Mouse (Mus musculus) midbrain, embryonic 13.5 days (tissue): Measurements from ENCODE around the gene Sp100. TPM values are rescaled to one million over a fixed set of nuclear protein-coding genes. Genes with fewer than 3 reads are reported as not detected.
A peak's percentile ranks its signal among the peaks of the same experiment; 100 is the strongest.

ENCODE experiments used
- ATAC-seq: fragments of 200-750 bp; cut with Nextera tagmentation; 2 replicates; pipeline ENCODE4 v1.8.0; 2017; ENCODE audit warnings: mild to moderate bottlenecking, moderate TSS enrichment, moderate library complexity
- H3K27ac ChIP-seq: fragments of 300-500 bp; sonication (generic); 2 replicates; pipeline ENCODE4 v1.5.1; 2015; ENCODE audit warnings: inconsistent platforms, mild to moderate bottlenecking, moderate library complexity
- H3K27me3 ChIP-seq: fragments of 300-500 bp; sonication (generic); 2 replicates; pipeline ENCODE4 v1.6.1; 2015; ENCODE audit warnings: mild to moderate bottlenecking, inconsistent platforms
- H3K36me3 ChIP-seq: fragments of 300-500 bp; sonication (generic); 2 replicates; pipeline ENCODE4 v1.6.1; 2015; ENCODE audit warnings: mild to moderate bottlenecking, inconsistent platforms
- H3K4me1 ChIP-seq: fragments of 300-500 bp; sonication (generic); replicated peaks from 2 replicates; pipeline ENCODE4 v1.6.1; 2015; ENCODE audit warnings: inconsistent platforms
- H3K4me2 ChIP-seq: fragments of 300-500 bp; sonication (generic); replicated peaks from 2 replicates; pipeline ENCODE4 v1.6.1; 2015; ENCODE audit warnings: moderate library complexity, mild to moderate bottlenecking, inconsistent platforms
- H3K4me3 ChIP-seq: fragments of 300-500 bp; sonication (generic); replicated peaks from 2 replicates; pipeline ENCODE4 v1.5.1; 2015; ENCODE audit warnings: mild to moderate bottlenecking, inconsistent platforms
- H3K9ac ChIP-seq: fragments of 300-500 bp; sonication (generic); replicated peaks from 2 replicates; pipeline ENCODE4 v1.6.1; 2015; ENCODE audit warnings: mild to moderate bottlenecking, inconsistent platforms
- H3K9me3 ChIP-seq: fragments of 300-500 bp; sonication (generic); 2 replicates; pipeline ENCODE4 v1.6.1; 2016; ENCODE audit warnings: mild to moderate bottlenecking, inconsistent platforms
- WGBS: fragments of 180-500 bp; shearing (Covaris S2); methylation state at CpG from one replicate; pipeline ENCODE4 v1.1.7; 2015; 5-methylcytosine and 5-hydroxymethylcytosine counted together
- polyA plus RNA-seq: library from polyadenylated mRNA; unstranded; fragments of >200 nt; fragmentation: Nextera tagmentation; extraction: Ambion mirVana; gene quantifications from 2 replicates; pipeline ENCODE4 v1.2.1, GENCODE M21; 2015

The Sp100 gene
- polyA plus RNA-seq, 1 experiment from 2014 or later = 0.59 TPM

GRCm38 (mm10) chr1:85703245-85704186 is 53.7 kb downstream of the Sp100 start:
- H3K9me3 ChIP-seq = no peaks in the 10 kb centered on the region
- H3K36me3 ChIP-seq = no peaks in the 10 kb centered on the region
- H3K27me3 ChIP-seq = no peaks in the 10 kb centered on the region
- WGBS = 32% methylated on average over 22 of the region's 22 CpGs
- peak overlapping the region; percentile 58 for H3K4me2 ChIP-seq
- no peaks in the 10 kb centered on the region for H3K4me1 ChIP-seq
- peak overlapping the region; percentile 39 for H3K4me3 ChIP-seq
- peak; percentile 99 for ATAC-seq
- H3K9ac ChIP-seq = 0 out of 2 replicates have a peak overlapping the region, but pooled peaks have one; percentile 28
- H3K27ac ChIP-seq = 0 out of 2 replicates have a peak overlapping the region, but pooled peaks have one; percentile 14

GRCm38 (mm10) chr1:85705552-85705951 is 55.8 kb downstream of the Sp100 start:
- WGBS = 100% methylated on average over 1 of the region's 1 CpGs
- H3K27ac ChIP-seq = no peak overlapping the region
- H3K4me1 ChIP-seq = no peaks in the 10 kb centered on the region
- ATAC-seq = no peak
- H3K9ac ChIP-seq = no peak overlapping the region
- H3K36me3 ChIP-seq = no peaks in the 10 kb centered on the region
- H3K9me3 ChIP-seq = no peaks in the 10 kb centered on the region
- H3K4me2 ChIP-seq = no peak overlapping the region
- no peaks in the 10 kb centered on the region for H3K27me3 ChIP-seq
- H3K4me3 ChIP-seq = no peak overlapping the region

- WGBS = 86% methylated on average over 2 of the region's 2 CpGs
These were observed 57.0 kb downstream of the Sp100 start for GRCm38 (mm10) chr1:85706754-85707153.

GRCm38 (mm10) chr1:85714501-85714900 is 64.7 kb downstream of the Sp100 start:
- no peak overlapping the region for H3K9ac ChIP-seq
- no peaks in the 10 kb centered on the region for H3K27me3 ChIP-seq
- H3K4me3 ChIP-seq = no peak overlapping the region
- H3K4me1 ChIP-seq = 0 out of 2 replicates have a peak, but pooled peaks cover 3% of the 10 kb centered on the region
- no peaks in the 10 kb centered on the region for H3K9me3 ChIP-seq
- H3K4me2 ChIP-seq = no peak overlapping the region
- no peak for ATAC-seq
- no peaks in the 10 kb centered on the region for H3K36me3 ChIP-seq
- no peak overlapping the region for H3K27ac ChIP-seq

More at GRCm38 (mm10) chr1:85706754-85707153, 57.0 kb downstream of the Sp100 start:
- H3K9ac ChIP-seq = no peak overlapping the region
- no peaks in the 10 kb centered on the region for H3K27me3 ChIP-seq
- no peak overlapping the region for H3K27ac ChIP-seq
- no peaks in the 10 kb centered on the region for H3K9me3 ChIP-seq
- no peak for ATAC-seq
- no peak overlapping the region for H3K4me2 ChIP-seq
- H3K36me3 ChIP-seq = no peaks in the 10 kb centered on the region
- no peaks in the 10 kb centered on the region for H3K4me1 ChIP-seq
- H3K4me3 ChIP-seq = no peak overlapping the region

- ATAC-seq = peak; percentile 32
- H3K4me2 ChIP-seq = no peak overlapping the region
- H3K9me3 ChIP-seq = no peaks in the 10 kb centered on the region
- no peak overlapping the region for H3K4me3 ChIP-seq
- no peaks in the 10 kb centered on the region for H3K27me3 ChIP-seq
- peaks cover 9% of the 10 kb centered on the region for H3K4me1 ChIP-seq
- no peak overlapping the region for H3K27ac ChIP-seq
- no peak overlapping the region for H3K9ac ChIP-seq
- WGBS = 57% methylated on average over 7 of the region's 7 CpGs
- H3K36me3 ChIP-seq = no peaks in the 10 kb centered on the region
These were observed 66.7 kb downstream of the Sp100 start for GRCm38 (mm10) chr1:85716447-85717027.

- H3K36me3 ChIP-seq = no peaks in the 10 kb centered on the region
- H3K4me2 ChIP-seq = no peak overlapping the region
- H3K9me3 ChIP-seq = no peaks in the 10 kb centered on the region
- no peak for ATAC-seq
- 92% methylated on average over 4 of the region's 4 CpGs for whole genome bisulfite sequencing
- H3K4me1 ChIP-seq = peaks cover 9% of the 10 kb centered on the region
- no peak overlapping the region for H3K4me3 ChIP-seq
- H3K27me3 ChIP-seq = no peaks in the 10 kb centered on the region
- no peak overlapping the region for H3K27ac ChIP-seq
- no peak overlapping the region for H3K9ac ChIP-seq
These were observed 69.3 kb downstream of the Sp100 start for GRCm38 (mm10) chr1:85719049-85719448.

GRCm38 (mm10) chr1:85720220-85720893 is 70.6 kb downstream of the Sp100 start:
- Histone ChIP-seq H3K36me3 (no peaks in the 10 kb centered on the region), H3K4me1 (peaks cover 9% of the 10 kb centered on the region), H3K4me2 (no peak overlapping the region), H3K27me3 (no peaks in the 10 kb centered on the region), H3K9ac (no peak overlapping the region), H3K4me3 (no peak overlapping the region), H3K27ac (no peak overlapping the region), H3K9me3 (no peaks in the 10 kb centered on the region)
- WGBS = 62% methylated on average over 10 of the region's 10 CpGs
- peak; percentile 80 for ATAC-seq

- Histone ChIP-seq H3K4me1 (no peaks in the 10 kb centered on the region), H3K4me2 (no peak overlapping the region), H3K9ac (no peak overlapping the region), H3K27ac (no peak overlapping the region), H3K27me3 (no peaks in the 10 kb centered on the region), H3K4me3 (no peak overlapping the region), H3K36me3 (no peaks in the 10 kb centered on the region), H3K9me3 (no peaks in the 10 kb centered on the region)
- no peak for ATAC-seq
- 90% methylated on average over 6 of the region's 6 CpGs for WGBS
These were observed 80.7 kb downstream of the Sp100 start for GRCm38 (mm10) chr1:85730471-85730870.

GRCm38 (mm10) chr1:85732581-85732980 is 82.8 kb downstream of the Sp100 start:
- H3K27me3 ChIP-seq = no peaks in the 10 kb centered on the region
- 0 out of 2 replicates have a peak, but pooled peaks cover 3% of the 10 kb centered on the region for H3K4me1 ChIP-seq
- ATAC-seq = no peak
- no peak overlapping the region for H3K9ac ChIP-seq
- no peaks in the 10 kb centered on the region for H3K36me3 ChIP-seq
- H3K4me2 ChIP-seq = no peak overlapping the region
- no peaks in the 10 kb centered on the region for H3K9me3 ChIP-seq
- H3K27ac ChIP-seq = no peak overlapping the region
- WGBS = 86% methylated on average over 3 of the region's 3 CpGs
- no peak overlapping the region for H3K4me3 ChIP-seq

- H3K4me3 ChIP-seq = no peak overlapping the region
- no peak overlapping the region for H3K4me2 ChIP-seq
- no peaks in the 10 kb centered on the region for H3K9me3 ChIP-seq
- no peak for ATAC-seq
- no peak overlapping the region for H3K9ac ChIP-seq
- H3K4me1 ChIP-seq = 0 out of 2 replicates have a peak, but pooled peaks cover 3% of the 10 kb centered on the region
- H3K27ac ChIP-seq = no peak overlapping the region
- no peaks in the 10 kb centered on the region for H3K36me3 ChIP-seq
- H3K27me3 ChIP-seq = no peaks in the 10 kb centered on the region
- WGBS = 100% methylated on average over 1 of the region's 1 CpGs
These were observed 84.7 kb downstream of the Sp100 start for GRCm38 (mm10) chr1:85734511-85734910.

GRCm38 (mm10) chr1:85735463-85736123 is 85.8 kb downstream of the Sp100 start:
- Histone ChIP-seq H3K9me3 (no peaks in the 10 kb centered on the region), H3K4me2 (peak overlapping the region; percentile 36; the same call in 1 of the 2 replicates), H3K27ac (no peak overlapping the region), H3K4me3 (no peak overlapping the region), H3K36me3 (no peaks in the 10 kb centered on the region), H3K27me3 (no peaks in the 10 kb centered on the region), H3K4me1 (0 out of 2 replicates have a peak, but pooled peaks cover 3% of the 10 kb centered on the region), H3K9ac (no peak overlapping the region)
- peak; percentile 21; the same call in 1 of the 2 replicates for ATAC-seq
- 77% methylated on average over 13 of the region's 13 CpGs for WGBS
